Mouse (Mus musculus) neural tube, postnatal 0 days (tissue): Measurements from ENCODE around the gene Gcnt1. TPM values are rescaled to one million over a fixed set of nuclear protein-coding genes. Genes with fewer than 3 reads are reported as not detected.

Experiments used
- polyA plus RNA-seq: library from polyadenylated mRNA; unstranded; fragments of >200 nt; fragmentation: Nextera tagmentation; extraction: Ambion mirVana; gene quantifications from 2 replicates; pipeline ENCODE4 v1.2.1, GENCODE M21; 2015

Gcnt1 gene
- polyA plus RNA-seq = 0.93 and 0.98 TPM in 2 replicates

DNA sequence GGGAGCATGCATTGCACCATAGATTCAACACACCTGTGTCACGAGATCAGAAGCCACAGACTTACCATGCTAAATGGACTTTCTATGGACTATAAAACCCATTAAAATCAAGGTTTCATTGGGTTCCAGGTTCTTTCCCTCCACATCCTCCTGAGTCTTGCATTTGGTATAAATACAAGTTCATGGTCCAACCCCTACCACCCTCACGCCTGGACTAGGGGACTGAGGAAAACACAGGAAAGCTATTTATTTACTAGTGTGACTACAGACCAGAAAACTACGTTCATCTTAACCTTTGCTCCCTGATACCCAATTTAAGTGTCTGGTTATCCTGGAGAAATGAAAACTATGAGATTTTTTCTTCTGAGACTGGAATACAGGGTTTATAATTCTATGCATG lies at the start of gene Gcnt1:
Gene Gcnt1 (minus strand): TSS at position 144 of the 400 bp plus-strand sequence.

DNA sequence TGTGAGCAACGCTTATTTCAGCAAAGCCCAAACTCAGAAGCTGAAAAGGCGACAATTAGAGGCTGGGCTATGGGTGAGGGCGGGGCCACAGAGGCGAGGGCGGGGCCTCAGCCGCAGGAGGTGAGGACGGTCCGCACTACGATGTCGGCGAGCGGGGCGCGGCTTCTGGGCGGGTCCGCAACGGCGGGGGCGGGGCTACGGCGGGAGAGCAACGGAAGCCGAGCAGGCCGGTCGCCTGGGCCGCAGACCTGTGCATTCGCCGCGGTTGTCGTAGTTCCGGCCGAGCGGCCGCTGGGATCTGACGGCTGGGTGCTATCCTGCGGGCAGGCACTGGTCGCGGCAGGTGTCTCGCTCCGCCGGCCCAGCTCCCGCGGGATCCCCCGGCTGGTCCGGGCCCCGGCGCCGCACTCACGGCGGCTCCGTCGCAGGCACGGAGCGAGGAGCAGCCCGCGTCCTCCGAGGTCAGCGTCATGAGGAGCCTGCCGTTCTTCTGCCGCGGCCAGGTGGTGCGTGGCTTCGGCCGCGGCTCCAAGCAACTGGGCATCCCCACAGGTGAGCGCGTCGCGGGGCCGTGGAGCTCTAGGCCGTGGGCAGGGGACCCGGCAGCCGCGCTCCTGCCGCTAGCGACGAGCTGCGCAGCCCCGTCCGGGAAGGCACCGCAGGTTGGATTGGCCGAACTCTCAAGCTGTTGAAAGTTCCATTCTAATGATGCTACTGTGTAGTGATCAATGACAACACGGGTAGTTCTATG lies 21.4 kb upstream of the Gcnt1 start, which contains the start of gene Rfk:
Gene Rfk (plus strand): TSS at position 203 of the 751 bp plus-strand sequence.

Other genes with a start within 250 kb of the Gcnt1 start
- 98.7 and 112 TPM in 2 replicates for gene Rfk, start 21.2 kb upstream of the Gcnt1 start, polyA plus RNA-seq